Mouse (Mus musculus) right cerebral cortex, postnatal 10 days (tissue): ENCODE measurements at regions not wholly inside any gene's neighbourhood (a gene's known extent, or its start where the extent isn't known, plus 50 kb on each side); places are given as distances from the start of the nearest gene placed in this dataset.

Source experiments
- DNase-seq, 2 experiments: peaks; one replicate each; pipeline ENCODE4 v3.0.0; 2021; ENCODE audit warnings: low spot score in 2 of 2

GRCm38 (mm10) chr8:40186715-40187583, 487.9 kb upstream of the Adam24 start:
- DNase-seq = no peak

DNA sequence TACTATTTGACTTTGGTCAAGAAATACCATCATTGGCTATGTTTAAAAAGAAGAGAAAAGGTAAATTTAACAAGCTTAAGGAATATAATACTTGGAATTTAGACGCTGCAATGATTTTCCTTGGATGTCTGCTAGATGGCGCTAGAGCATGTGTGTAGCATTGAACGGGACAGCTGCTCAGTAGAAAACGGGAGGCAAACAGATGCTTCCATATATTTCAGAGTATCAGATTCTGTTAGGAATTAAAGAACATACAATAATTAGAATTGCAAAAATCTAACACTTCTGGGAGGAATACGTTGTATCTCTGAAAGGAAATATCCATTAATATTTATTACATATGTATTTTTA, 487.3 kb upstream of the Adam24 start:
- DNase-seq = peak; percentile 59 to 76

- no peak for DNase-seq
Measured at GRCm38 (mm10) chr8:40192266-40192665, 482.6 kb upstream of the Adam24 start.

GRCm38 (mm10) chr8:40193148-40193547, 481.7 kb upstream of the Adam24 start:
- DNase-seq = no peak

GRCm38 (mm10) chr8:40210871-40211270, 464.0 kb upstream of the Adam24 start:
- peak; percentile 25 to 32 for DNase-seq

DNA sequence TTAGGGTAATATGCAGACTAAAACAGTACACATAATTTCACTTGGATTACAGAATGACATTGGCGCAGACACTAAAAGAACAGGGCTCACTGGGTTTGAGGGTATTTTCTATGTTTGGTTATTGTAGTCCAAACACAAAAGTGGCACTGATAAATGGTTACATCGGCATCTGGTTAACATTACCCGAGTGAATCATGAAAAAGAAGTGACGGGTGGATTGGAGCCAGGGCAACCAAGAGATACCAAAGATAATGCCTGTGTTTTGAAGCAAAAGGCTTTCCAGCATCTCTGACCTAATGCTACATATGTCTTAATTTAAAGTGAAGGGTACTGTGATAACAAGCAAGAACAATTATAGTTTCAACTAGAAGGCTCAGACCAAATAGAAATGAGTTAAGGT, 451.4 kb upstream of the Adam24 start:
- no peak for DNase-seq

GRCm38 (mm10) chr8:40227262-40227661, 447.6 kb upstream of the Adam24 start:
- DNase-seq = peak in 1 of 2 experiments; percentile 32
